Mouse (Mus musculus) midbrain, embryonic 15.5 days (tissue): ENCODE data around the gene Zzef1. TPM values are rescaled to one million over a fixed set of nuclear protein-coding genes. Genes with fewer than 3 reads are reported as not detected.

Experiments used
- ATAC-seq: fragments of 200-750 bp; cut with Nextera tagmentation; replicated peaks from 2 replicates; pipeline ENCODE4 v1.8.0; 2017; ENCODE audit warnings: moderate TSS enrichment
- H3K27ac ChIP-seq: fragments of 300-500 bp; sonication (generic); 2 replicates; pipeline ENCODE4 v1.5.1; 2015; ENCODE audit warnings: mild to moderate bottlenecking, inconsistent platforms
- H3K27me3 ChIP-seq: fragments of 300-500 bp; sonication (generic); replicated peaks from 2 replicates; pipeline ENCODE4 v1.6.1; 2015; ENCODE audit warnings: inconsistent platforms
- H3K36me3 ChIP-seq: fragments of 300-500 bp; sonication (generic); replicated peaks from 2 replicates; pipeline ENCODE4 v1.6.1; 2015; ENCODE audit warnings: inconsistent platforms
- H3K4me1 ChIP-seq: fragments of 300-500 bp; sonication (generic); 2 replicates; pipeline ENCODE4 v1.6.1; 2015; ENCODE audit warnings: inconsistent platforms
- H3K4me2 ChIP-seq: fragments of 300-500 bp; sonication (generic); 2 replicates; pipeline ENCODE4 v1.6.1; 2015; ENCODE audit warnings: inconsistent platforms, mild to moderate bottlenecking, moderate library complexity
- H3K4me3 ChIP-seq: fragments of 300-500 bp; sonication (generic); 2 replicates; pipeline ENCODE4 v1.5.1; 2015; ENCODE audit warnings: mild to moderate bottlenecking, inconsistent platforms
- H3K9ac ChIP-seq: fragments of 300-500 bp; sonication (generic); 2 replicates; pipeline ENCODE4 v1.6.1; 2015; ENCODE audit warnings: mild to moderate bottlenecking, inconsistent platforms
- H3K9me3 ChIP-seq: fragments of 300-500 bp; sonication (generic); 2 replicates; pipeline ENCODE4 v1.6.1; 2016; ENCODE audit warnings: inconsistent platforms
- WGBS: fragments of 180-500 bp; shearing (Covaris S2); methylation state at CpG from one replicate; pipeline ENCODE4 v1.1.7; 2015; ENCODE audit warnings: mixed read lengths; 5-methylcytosine and 5-hydroxymethylcytosine counted together
- polyA plus RNA-seq: library from polyadenylated mRNA; unstranded; fragments of >200 nt; fragmentation: Nextera tagmentation; extraction: Ambion mirVana; gene quantifications from 2 replicates; pipeline ENCODE4 v1.2.1, GENCODE M21; 2015

Zzef1 gene
- polyA plus RNA-seq, 1 experiment from 2014 or later: 15.8 TPM

DNA sequence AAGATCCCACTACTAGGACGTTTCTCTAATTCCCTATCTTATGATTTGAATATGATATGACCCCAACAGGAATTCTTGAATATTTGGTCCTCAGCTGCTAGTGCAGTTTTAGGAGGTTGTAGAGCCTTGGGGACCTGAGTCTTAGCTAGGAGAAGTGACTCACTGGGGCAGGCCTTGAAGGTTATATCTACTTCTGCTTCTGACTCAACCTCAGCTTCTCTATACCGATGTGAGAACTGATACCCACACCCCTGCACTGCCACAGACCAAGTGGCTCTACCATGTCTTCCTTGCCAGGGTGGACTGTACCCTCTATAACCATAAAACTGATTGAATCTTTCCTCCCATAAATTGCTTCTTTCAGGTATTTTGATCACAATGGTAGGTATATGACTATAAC, 13.9 kb upstream of the Zzef1 start:
- Histone ChIP-seq H3K9me3 (no peaks in the 10 kb centered on the region), H3K4me1 (no peaks in the 10 kb centered on the region), H3K4me2 (no peak overlapping the region), H3K4me3 (no peak overlapping the region), H3K36me3 (no peaks in the 10 kb centered on the region), H3K9ac (no peak overlapping the region), H3K27me3 (no peaks in the 10 kb centered on the region), H3K27ac (no peak overlapping the region)
- 72% methylated on average over 2 of the region's 2 CpGs for WGBS
- no peak for ATAC-seq

- H3K27ac ChIP-seq: no peak overlapping the region
- H3K4me1 ChIP-seq: no peaks in the 10 kb centered on the region
- H3K9me3 ChIP-seq: no peaks in the 10 kb centered on the region
- ATAC-seq: no peak
- 81% methylated on average over 3 of the region's 3 CpGs for WGBS
- no peak overlapping the region for H3K4me3 ChIP-seq
- no peaks in the 10 kb centered on the region for H3K36me3 ChIP-seq
- no peak overlapping the region for H3K4me2 ChIP-seq
- H3K27me3 ChIP-seq: no peaks in the 10 kb centered on the region
- no peak overlapping the region for H3K9ac ChIP-seq
These were observed 13.5 kb upstream of the Zzef1 start for GRCm38 (mm10) chr11:72782503-72782902.

- Histone ChIP-seq H3K27ac (no peak overlapping the region), H3K4me3 (no peak overlapping the region), H3K9me3 (no peaks in the 10 kb centered on the region), H3K4me1 (peaks cover 12% of the 10 kb centered on the region), H3K4me2 (no peak overlapping the region), H3K36me3 (no peaks in the 10 kb centered on the region), H3K9ac (no peak overlapping the region), H3K27me3 (no peaks in the 10 kb centered on the region)
- ATAC-seq: no peak
These were observed 4.0 kb upstream of the Zzef1 start for GRCm38 (mm10) chr11:72792033-72792432.

DNA sequence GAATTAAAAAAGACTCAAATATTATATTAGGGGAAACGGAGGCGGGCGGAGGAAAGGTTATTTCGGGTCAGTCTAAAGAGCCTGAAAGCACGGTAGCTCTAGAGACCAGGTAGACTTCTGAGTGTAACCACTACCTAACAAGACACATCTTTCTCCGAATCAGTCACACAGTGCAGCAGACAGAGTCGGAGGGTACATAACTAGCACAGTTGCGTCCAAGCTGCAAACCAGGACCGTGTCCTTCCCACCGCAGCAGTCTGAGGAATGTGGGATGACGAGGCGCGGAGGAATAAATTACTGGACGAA, 924 bp upstream of the Zzef1 start:
- peak overlapping the region; percentile 89 for H3K4me2 ChIP-seq
- peak; percentile 65 for ATAC-seq
- no peaks in the 10 kb centered on the region for H3K36me3 ChIP-seq
- no peaks in the 10 kb centered on the region for H3K27me3 ChIP-seq
- H3K9me3 ChIP-seq: no peaks in the 10 kb centered on the region
- H3K27ac ChIP-seq: peak overlapping the region; percentile 91
- H3K4me3 ChIP-seq: peak overlapping the region; percentile 96
- peaks cover 31% of the 10 kb centered on the region for H3K4me1 ChIP-seq
- peak overlapping the region; percentile 86 for H3K9ac ChIP-seq
- 18% methylated on average over 14 of the region's 14 CpGs for WGBS

GRCm38 (mm10) chr11:72796296-72796687, 266 bp downstream of the Zzef1 start:
- no peak; the same call in 1 of the 2 replicates for ATAC-seq
- H3K4me3 ChIP-seq: peak overlapping the region; percentile 96
- H3K27ac ChIP-seq: peak overlapping the region; percentile 91
- H3K9ac ChIP-seq: peak overlapping the region; percentile 86
- peaks cover 31% of the 10 kb centered on the region for H3K4me1 ChIP-seq
- H3K9me3 ChIP-seq: no peaks in the 10 kb centered on the region
- under 1% methylated on average over 42 of the region's 42 CpGs for WGBS
- no peaks in the 10 kb centered on the region for H3K36me3 ChIP-seq
- no peaks in the 10 kb centered on the region for H3K27me3 ChIP-seq
- H3K4me2 ChIP-seq: peak overlapping the region; percentile 89

DNA sequence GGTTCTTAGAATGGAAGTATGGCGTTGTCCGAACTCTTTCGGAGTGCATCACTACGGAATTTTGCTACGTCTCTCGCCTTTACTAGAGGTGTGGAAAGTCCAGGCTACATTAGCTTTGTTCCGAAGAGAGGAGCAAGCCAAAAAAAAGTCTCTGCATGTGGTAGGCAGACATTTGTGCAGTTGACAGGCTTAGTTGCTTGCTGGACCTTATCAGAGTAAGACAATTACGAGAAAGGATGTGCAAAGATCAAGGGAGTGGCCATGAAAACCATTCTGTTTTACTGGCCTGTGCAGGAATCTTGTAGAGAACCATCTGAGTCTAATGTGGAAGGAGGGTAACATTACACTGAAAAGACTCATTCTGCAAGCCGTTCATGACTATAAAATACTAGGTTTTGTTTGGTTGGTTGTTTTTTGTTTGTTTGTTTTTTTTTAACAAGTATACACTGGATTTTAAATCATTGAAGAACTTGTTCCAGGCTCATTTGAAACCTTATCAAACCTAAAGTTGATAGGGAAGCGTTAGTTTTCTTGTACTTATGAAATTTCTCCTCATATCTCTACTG, 830 bp downstream of the Zzef1 start:
- Histone ChIP-seq H3K36me3 (no peaks in the 10 kb centered on the region), H3K4me1 (peaks cover 31% of the 10 kb centered on the region), H3K9ac (peak overlapping the region; percentile 86), H3K9me3 (no peaks in the 10 kb centered on the region), H3K27ac (no peak overlapping the region), H3K4me2 (peak overlapping the region; percentile 89), H3K27me3 (no peaks in the 10 kb centered on the region), H3K4me3 (peak overlapping the region; percentile 96)
- ATAC-seq: no peak
- 19% methylated on average over 10 of the region's 10 CpGs for WGBS

DNA sequence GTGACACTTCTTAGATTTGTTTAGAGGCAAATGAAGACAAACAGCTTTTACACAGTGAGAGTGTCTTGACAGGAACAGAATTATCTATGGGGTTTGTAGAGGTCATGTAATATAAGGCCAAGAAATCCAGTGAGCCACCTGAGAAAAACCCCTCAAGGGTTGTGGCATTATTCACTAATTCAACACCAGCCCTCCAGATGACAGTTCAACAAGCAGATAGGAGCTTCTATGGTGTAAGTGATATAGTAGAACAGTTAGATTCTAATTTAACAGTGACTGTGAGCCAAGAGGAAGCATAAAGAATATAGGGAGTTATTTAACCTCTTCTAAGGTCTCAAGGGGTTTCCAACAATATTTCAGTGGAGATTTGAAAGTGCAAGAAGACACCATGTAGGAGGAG, 2.1 kb downstream of the Zzef1 start:
- no peaks in the 10 kb centered on the region for H3K9me3 ChIP-seq
- H3K27ac ChIP-seq: no peak overlapping the region
- no peaks in the 10 kb centered on the region for H3K36me3 ChIP-seq
- no peak overlapping the region for H3K9ac ChIP-seq
- no peak overlapping the region for H3K4me2 ChIP-seq
- peaks cover 31% of the 10 kb centered on the region for H3K4me1 ChIP-seq
- no peak for ATAC-seq
- H3K27me3 ChIP-seq: no peaks in the 10 kb centered on the region
- H3K4me3 ChIP-seq: no peak overlapping the region

DNA sequence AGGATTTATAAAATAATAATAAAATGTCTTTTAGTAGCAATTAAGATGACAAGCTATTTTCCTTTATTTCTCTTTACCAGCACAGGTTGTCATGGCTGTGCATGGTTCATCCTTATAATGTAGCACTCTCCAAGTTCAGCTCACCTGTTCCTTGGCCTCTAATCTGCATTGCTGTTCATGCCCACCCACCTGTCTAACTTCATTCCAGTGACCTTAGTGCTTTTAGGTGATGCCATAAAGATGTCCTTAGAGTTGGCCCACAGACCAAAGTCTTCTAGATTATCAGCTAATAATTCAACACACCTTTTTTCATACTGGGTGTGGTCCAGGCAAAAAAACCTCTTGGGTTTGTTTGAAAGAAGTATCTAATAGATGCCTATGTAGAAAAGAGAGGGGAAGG, 5.2 kb downstream of the Zzef1 start:
- no peak overlapping the region for H3K9ac ChIP-seq
- H3K27me3 ChIP-seq: no peaks in the 10 kb centered on the region
- H3K4me1 ChIP-seq: peaks cover 25% of the 10 kb centered on the region
- H3K36me3 ChIP-seq: no peaks in the 10 kb centered on the region
- no peak for ATAC-seq
- no peak overlapping the region for H3K4me2 ChIP-seq
- no peak overlapping the region for H3K27ac ChIP-seq
- H3K9me3 ChIP-seq: no peaks in the 10 kb centered on the region
- H3K4me3 ChIP-seq: no peak overlapping the region

DNA sequence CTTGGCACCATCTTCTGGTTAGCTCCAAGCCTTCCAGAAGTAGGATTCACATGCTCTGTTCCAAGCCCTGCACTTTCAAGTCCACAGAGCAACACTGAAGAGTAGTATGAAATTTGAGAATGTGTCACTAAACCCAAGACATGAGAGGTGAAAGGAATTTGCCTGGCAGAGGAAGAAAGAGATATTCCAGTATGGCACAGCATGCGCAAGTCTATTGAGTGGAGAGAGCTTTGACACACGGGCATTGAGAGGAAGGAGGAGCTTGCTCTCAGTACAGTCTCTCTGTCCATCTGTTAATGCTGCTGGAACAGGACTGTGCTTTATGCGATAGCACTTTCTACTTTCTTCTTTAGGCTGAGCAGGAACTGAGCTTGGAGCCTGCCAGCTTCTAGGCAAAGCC, 7.0 kb downstream of the Zzef1 start:
- WGBS: 80% methylated on average over 3 of the region's 3 CpGs
- no peaks in the 10 kb centered on the region for H3K27me3 ChIP-seq
- no peak for ATAC-seq

GRCm38 (mm10) chr11:72804586-72804985, 8.6 kb downstream of the Zzef1 start:
- Histone ChIP-seq H3K27me3 (no peaks in the 10 kb centered on the region), H3K4me2 (no peak overlapping the region), H3K9ac (no peak overlapping the region), H3K4me3 (no peak overlapping the region), H3K36me3 (no peaks in the 10 kb centered on the region), H3K27ac (no peak overlapping the region), H3K4me1 (peaks cover 4% of the 10 kb centered on the region), H3K9me3 (no peaks in the 10 kb centered on the region)
- no peak for ATAC-seq

More for the DNA sequence above, 7.0 kb downstream of the Zzef1 start:
- no peak overlapping the region for H3K4me2 ChIP-seq
- H3K9ac ChIP-seq: no peak overlapping the region
- H3K27ac ChIP-seq: no peak overlapping the region
- H3K4me3 ChIP-seq: no peak overlapping the region
- H3K4me1 ChIP-seq: peaks cover 13% of the 10 kb centered on the region
- H3K36me3 ChIP-seq: no peaks in the 10 kb centered on the region
- H3K9me3 ChIP-seq: no peaks in the 10 kb centered on the region

- no peaks in the 10 kb centered on the region for H3K9me3 ChIP-seq
- no peak overlapping the region for H3K4me3 ChIP-seq
- H3K4me2 ChIP-seq: no peak overlapping the region
- no peaks in the 10 kb centered on the region for H3K36me3 ChIP-seq
- no peak overlapping the region for H3K9ac ChIP-seq
- WGBS: 87% methylated on average over 3 of the region's 3 CpGs
- peaks cover 4% of the 10 kb centered on the region for H3K4me1 ChIP-seq
- no peaks in the 10 kb centered on the region for H3K27me3 ChIP-seq
- no peak overlapping the region for H3K27ac ChIP-seq
- ATAC-seq: no peak
These were observed 9.2 kb downstream of the Zzef1 start for GRCm38 (mm10) chr11:72805232-72805631.

GRCm38 (mm10) chr11:72806556-72806955, 10.5 kb downstream of the Zzef1 start:
- WGBS: 73% methylated on average over 2 of the region's 2 CpGs

DNA sequence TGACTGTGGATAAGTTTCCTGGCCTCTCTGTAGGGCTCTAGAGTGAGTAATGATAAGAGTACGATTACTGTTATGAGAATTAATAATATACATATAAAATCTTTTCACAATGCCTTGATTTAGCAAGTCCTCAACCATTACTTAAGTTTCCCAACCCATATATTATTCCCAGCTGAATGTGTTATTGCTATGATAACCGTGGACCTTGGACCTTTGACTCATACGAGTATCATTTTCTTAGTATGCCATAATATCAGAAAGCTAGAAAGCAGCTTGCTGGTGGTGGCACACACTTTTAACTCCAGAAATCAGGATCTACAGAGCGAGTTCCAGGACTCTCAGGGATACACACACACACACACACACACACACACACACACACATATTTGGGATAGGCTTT, 12.0 kb downstream of the Zzef1 start:
- Histone ChIP-seq H3K27ac (no peak overlapping the region), H3K4me1 (peaks cover 4% of the 10 kb centered on the region; the same call in 1 of the 2 replicates), H3K9me3 (no peaks in the 10 kb centered on the region), H3K4me2 (no peak overlapping the region), H3K27me3 (no peaks in the 10 kb centered on the region), H3K36me3 (no peaks in the 10 kb centered on the region), H3K9ac (no peak overlapping the region), H3K4me3 (no peak overlapping the region)
- no peak for ATAC-seq
- 86% methylated on average over 4 of the region's 4 CpGs for WGBS

More at GRCm38 (mm10) chr11:72806556-72806955, 10.5 kb downstream of the Zzef1 start:
- Histone ChIP-seq H3K9me3 (no peaks in the 10 kb centered on the region), H3K4me2 (no peak overlapping the region), H3K27ac (no peak overlapping the region), H3K4me1 (peaks cover 4% of the 10 kb centered on the region; the same call in 1 of the 2 replicates), H3K4me3 (no peak overlapping the region), H3K36me3 (no peaks in the 10 kb centered on the region), H3K27me3 (no peaks in the 10 kb centered on the region), H3K9ac (no peak overlapping the region)
- no peak for ATAC-seq
